Mouse (Mus musculus): Measurements from ENCODE around the gene Nhlrc1. TPM values are rescaled to one million over a fixed set of nuclear protein-coding genes. Genes with fewer than 3 reads are reported as not detected.

Gene Nhlrc1
- polyA plus RNA-seq, 1 experiment from 2014 or later, result 4.5 TPM

- WGBS, result 33% methylated on average over 6 of the region's 6 CpGs
- no peak overlapping the region for H3K4me3 ChIP-seq (ENCODE audit: control insufficient read depth in 1 of 2, insufficient read depth in 1 of 2, low read depth in 1 of 2, low read length in 2 of 2)
- H3K27ac ChIP-seq (replicated peaks in 1 of 2; ENCODE audit: control insufficient read depth in 1 of 2, insufficient read depth in 1 of 2, low read depth in 2 of 2, low read length in 2 of 2), result no peak overlapping the region
- ATAC-seq (ENCODE audit: insufficient number of reproducible peaks, insufficient read depth, low FRiP score, low read depth), result no peak
- peaks cover 10 to 17% of the 10 kb centered on the region in 2 experiments; a peak in 3 of 4 replicates for H3K4me1 ChIP-seq (ENCODE audit: control insufficient read depth in 2 of 2, insufficient read depth in 2 of 2, low read length in 2 of 2)
- H3K4me2 ChIP-seq (ENCODE audit: low read length), result peak overlapping the region; percentile 20
- H3K9ac ChIP-seq (ENCODE audit: low read length), result no peak overlapping the region
- no peaks in the 10 kb centered on the region for H3K27me3 ChIP-seq (ENCODE audit: control insufficient read depth, insufficient read depth, low read length)
- no peaks in the 10 kb centered on the region for H3K36me3 ChIP-seq (ENCODE audit: control insufficient read depth, insufficient read depth, low read length)
- H3K9me3 ChIP-seq (ENCODE audit: control insufficient read depth, low read length), result no peaks in the 10 kb centered on the region
Measured at GRCm38 (mm10) chr13:46986208-46986607, 28.4 kb downstream of the Nhlrc1 start.

- Histone ChIP-seq H3K4me2 (ENCODE audit: low read length) (no peak overlapping the region), H3K4me1 (ENCODE audit: control insufficient read depth in 2 of 2, insufficient read depth in 2 of 2, low read length in 2 of 2) (peaks cover 15 to 20% of the 10 kb centered on the region in 2 experiments), H3K27ac (replicated peaks in 1 of 2; ENCODE audit: control insufficient read depth in 1 of 2, insufficient read depth in 1 of 2, low read depth in 2 of 2, low read length in 2 of 2) (no peak overlapping the region), H3K9ac (ENCODE audit: low read length) (no peak overlapping the region), H3K27me3 (ENCODE audit: control insufficient read depth, insufficient read depth, low read length) (no peaks in the 10 kb centered on the region), H3K9me3 (ENCODE audit: control insufficient read depth, low read length) (no peaks in the 10 kb centered on the region), H3K36me3 (ENCODE audit: control insufficient read depth, insufficient read depth, low read length) (no peaks in the 10 kb centered on the region), H3K4me3 (ENCODE audit: control insufficient read depth in 1 of 2, insufficient read depth in 1 of 2, low read depth in 1 of 2, low read length in 2 of 2) (no peak overlapping the region)
- ATAC-seq (ENCODE audit: insufficient number of reproducible peaks, insufficient read depth, low FRiP score, low read depth), result no peak
- WGBS, result 84% methylated on average over 2 of the region's 2 CpGs
Measured at GRCm38 (mm10) chr13:46983878-46984277, 30.8 kb downstream of the Nhlrc1 start.

GRCm38 (mm10) chr13:46979836-46980490 is 34.7 kb downstream of the Nhlrc1 start:
- no peak overlapping the region for H3K4me3 ChIP-seq (ENCODE audit: control insufficient read depth in 1 of 2, insufficient read depth in 1 of 2, low read depth in 1 of 2, low read length in 2 of 2)
- H3K27me3 ChIP-seq (ENCODE audit: control insufficient read depth, insufficient read depth, low read length), result no peaks in the 10 kb centered on the region
- no peak overlapping the region for H3K9ac ChIP-seq (ENCODE audit: low read length)
- no peaks in the 10 kb centered on the region for H3K9me3 ChIP-seq (ENCODE audit: control insufficient read depth, low read length)
- 0 out of 4 replicates have a peak overlapping the region, but pooled peaks have one; percentile 14 to 16 for H3K27ac ChIP-seq (replicated peaks in 1 of 2; ENCODE audit: control insufficient read depth in 1 of 2, insufficient read depth in 1 of 2, low read depth in 2 of 2, low read length in 2 of 2)
- no peak for ATAC-seq (ENCODE audit: insufficient number of reproducible peaks, insufficient read depth, low FRiP score, low read depth)
- peaks cover 8 to 18% of the 10 kb centered on the region in 2 experiments for H3K4me1 ChIP-seq (ENCODE audit: control insufficient read depth in 2 of 2, insufficient read depth in 2 of 2, low read length in 2 of 2)
- 20% methylated on average over 13 of the region's 13 CpGs for WGBS
- H3K4me2 ChIP-seq (ENCODE audit: low read length), result peak overlapping the region; percentile 36
- H3K36me3 ChIP-seq (ENCODE audit: control insufficient read depth, insufficient read depth, low read length), result no peaks in the 10 kb centered on the region

- no peak for ATAC-seq (ENCODE audit: insufficient number of reproducible peaks, insufficient read depth, low FRiP score, low read depth)
- Histone ChIP-seq H3K36me3 (ENCODE audit: control insufficient read depth, insufficient read depth, low read length) (no peaks in the 10 kb centered on the region), H3K4me1 (ENCODE audit: control insufficient read depth in 2 of 2, insufficient read depth in 2 of 2, low read length in 2 of 2) (peaks cover 8 to 18% of the 10 kb centered on the region in 2 experiments), H3K4me3 (ENCODE audit: control insufficient read depth in 1 of 2, insufficient read depth in 1 of 2, low read depth in 1 of 2, low read length in 2 of 2) (no peak overlapping the region), H3K4me2 (ENCODE audit: low read length) (no peak overlapping the region), H3K27me3 (ENCODE audit: control insufficient read depth, insufficient read depth, low read length) (no peaks in the 10 kb centered on the region), H3K27ac (replicated peaks in 1 of 2; ENCODE audit: control insufficient read depth in 1 of 2, insufficient read depth in 1 of 2, low read depth in 2 of 2, low read length in 2 of 2) (no peak overlapping the region), H3K9me3 (ENCODE audit: control insufficient read depth, low read length) (no peaks in the 10 kb centered on the region), H3K9ac (ENCODE audit: low read length) (no peak overlapping the region)
- WGBS, result 85% methylated on average over 7 of the region's 7 CpGs
Measured at GRCm38 (mm10) chr13:46976532-46976931, 38.1 kb downstream of the Nhlrc1 start.

- Histone ChIP-seq H3K36me3 (ENCODE audit: control insufficient read depth, insufficient read depth, low read length) (no peaks in the 10 kb centered on the region), H3K27me3 (ENCODE audit: control insufficient read depth, insufficient read depth, low read length) (no peaks in the 10 kb centered on the region), H3K27ac (replicated peaks in 1 of 2; ENCODE audit: control insufficient read depth in 1 of 2, insufficient read depth in 1 of 2, low read depth in 2 of 2, low read length in 2 of 2) (no peak overlapping the region), H3K4me3 (ENCODE audit: control insufficient read depth in 1 of 2, insufficient read depth in 1 of 2, low read depth in 1 of 2, low read length in 2 of 2) (no peak overlapping the region), H3K4me2 (ENCODE audit: low read length) (no peak overlapping the region), H3K9ac (ENCODE audit: low read length) (no peak overlapping the region), H3K9me3 (ENCODE audit: control insufficient read depth, low read length) (no peaks in the 10 kb centered on the region), H3K4me1 (ENCODE audit: control insufficient read depth in 2 of 2, insufficient read depth in 2 of 2, low read length in 2 of 2) (peaks cover 8 to 18% of the 10 kb centered on the region in 2 experiments)
- WGBS, result 59% methylated on average over 4 of the region's 4 CpGs
- no peak for ATAC-seq (ENCODE audit: insufficient number of reproducible peaks, insufficient read depth, low FRiP score, low read depth)
Measured at GRCm38 (mm10) chr13:46975930-46976329, 38.7 kb downstream of the Nhlrc1 start.

GRCm38 (mm10) chr13:46975031-46975551 is 39.6 kb downstream of the Nhlrc1 start:
- Histone ChIP-seq H3K27ac (replicated peaks in 1 of 2; ENCODE audit: control insufficient read depth in 1 of 2, insufficient read depth in 1 of 2, low read depth in 2 of 2, low read length in 2 of 2) (no peak overlapping the region), H3K36me3 (ENCODE audit: control insufficient read depth, insufficient read depth, low read length) (no peaks in the 10 kb centered on the region), H3K9me3 (ENCODE audit: control insufficient read depth, low read length) (no peaks in the 10 kb centered on the region), H3K9ac (ENCODE audit: low read length) (no peak overlapping the region), H3K4me3 (ENCODE audit: control insufficient read depth in 1 of 2, insufficient read depth in 1 of 2, low read depth in 1 of 2, low read length in 2 of 2) (no peak overlapping the region), H3K4me2 (ENCODE audit: low read length) (peak overlapping the region; percentile 35), H3K4me1 (ENCODE audit: control insufficient read depth in 2 of 2, insufficient read depth in 2 of 2, low read length in 2 of 2) (peaks cover 5 to 13% of the 10 kb centered on the region in 2 experiments), H3K27me3 (ENCODE audit: control insufficient read depth, insufficient read depth, low read length) (no peaks in the 10 kb centered on the region)
- 50% methylated on average over 14 of the region's 14 CpGs for WGBS
- no peak for ATAC-seq (ENCODE audit: insufficient number of reproducible peaks, insufficient read depth, low FRiP score, low read depth)

GRCm38 (mm10) chr13:46970286-46970945 is 44.2 kb downstream of the Nhlrc1 start:
- Histone ChIP-seq H3K4me1 (ENCODE audit: control insufficient read depth in 2 of 2, insufficient read depth in 2 of 2, low read length in 2 of 2) (peaks cover 0 to 3% of the 10 kb centered on the region in 2 experiments; a peak in 1 of 4 replicates), H3K36me3 (ENCODE audit: control insufficient read depth, insufficient read depth, low read length) (no peaks in the 10 kb centered on the region), H3K9me3 (ENCODE audit: control insufficient read depth, low read length) (no peaks in the 10 kb centered on the region), H3K4me2 (ENCODE audit: low read length) (no peak overlapping the region), H3K27ac (replicated peaks in 1 of 2; ENCODE audit: control insufficient read depth in 1 of 2, insufficient read depth in 1 of 2, low read depth in 2 of 2, low read length in 2 of 2) (no peak overlapping the region), H3K27me3 (ENCODE audit: control insufficient read depth, insufficient read depth, low read length) (no peaks in the 10 kb centered on the region), H3K9ac (ENCODE audit: low read length) (no peak overlapping the region), H3K4me3 (ENCODE audit: control insufficient read depth in 1 of 2, insufficient read depth in 1 of 2, low read depth in 1 of 2, low read length in 2 of 2) (no peak overlapping the region)
- WGBS, result 65% methylated on average over 10 of the region's 10 CpGs
- ATAC-seq (ENCODE audit: insufficient number of reproducible peaks, insufficient read depth, low FRiP score, low read depth), result no peak

Data from heart, embryonic 14.5 days (tissue).